Mouse (Mus musculus): ENCODE measurements at regions not wholly inside any gene's neighbourhood (a gene's known extent, or its start where the extent isn't known, plus 50 kb on each side); places are given as distances from the start of the nearest gene placed in this dataset.

- ATAC-seq (ENCODE audit: low FRiP score, low read depth), result no peak
- no peak overlapping the region for H3K4me3 ChIP-seq
- H3K27ac ChIP-seq (replicated peaks), result no peak overlapping the region
- 53% methylated on average over 3 of the region's 3 CpGs for WGBS
- no peaks in the 10 kb centered on the region for H3K9me3 ChIP-seq
- no peaks in the 10 kb centered on the region for H3K36me3 ChIP-seq
- no peak overlapping the region for H3K4me2 ChIP-seq (replicated peaks)
- no peak overlapping the region for H3K9ac ChIP-seq (replicated peaks)
- no peaks in the 10 kb centered on the region for H3K27me3 ChIP-seq
- no peaks in the 10 kb centered on the region for H3K4me1 ChIP-seq
Measured at GRCm38 (mm10) chr2:50667180-50667579, 370.6 kb upstream of the Mmadhc start.

GRCm38 (mm10) chr2:50662504-50662903 lies 365.9 kb upstream of the Mmadhc start:
- Histone ChIP-seq H3K9ac (replicated peaks) (no peak overlapping the region), H3K36me3 (no peaks in the 10 kb centered on the region), H3K27me3 (no peaks in the 10 kb centered on the region), H3K4me1 (no peaks in the 10 kb centered on the region), H3K27ac (replicated peaks) (no peak overlapping the region), H3K4me2 (replicated peaks) (no peak overlapping the region), H3K9me3 (no peaks in the 10 kb centered on the region), H3K4me3 (no peak overlapping the region)
- 92% methylated on average over 1 of the region's 1 CpGs for WGBS
- no peak for ATAC-seq (ENCODE audit: low FRiP score, low read depth)

GRCm38 (mm10) chr2:50660000-50660399 lies 363.4 kb upstream of the Mmadhc start:
- H3K27ac ChIP-seq (replicated peaks), result no peak overlapping the region
- H3K9me3 ChIP-seq, result no peaks in the 10 kb centered on the region
- 66% methylated on average over 2 of the region's 2 CpGs for WGBS
- no peaks in the 10 kb centered on the region for H3K4me1 ChIP-seq
- no peak overlapping the region for H3K9ac ChIP-seq (replicated peaks)
- no peak for ATAC-seq (ENCODE audit: low FRiP score, low read depth)
- H3K36me3 ChIP-seq, result no peaks in the 10 kb centered on the region
- no peak overlapping the region for H3K4me3 ChIP-seq
- no peaks in the 10 kb centered on the region for H3K27me3 ChIP-seq
- H3K4me2 ChIP-seq (replicated peaks), result no peak overlapping the region

- Histone ChIP-seq H3K4me2 (replicated peaks) (no peak overlapping the region), H3K36me3 (no peaks in the 10 kb centered on the region), H3K27ac (replicated peaks) (no peak overlapping the region), H3K9ac (replicated peaks) (no peak overlapping the region), H3K9me3 (no peaks in the 10 kb centered on the region), H3K4me1 (no peaks in the 10 kb centered on the region), H3K4me3 (no peak overlapping the region), H3K27me3 (no peaks in the 10 kb centered on the region)
- no peak for ATAC-seq (ENCODE audit: low FRiP score, low read depth)
- WGBS, result 91% methylated on average over 7 of the region's 7 CpGs
Measured at GRCm38 (mm10) chr2:50657826-50658225, 361.2 kb upstream of the Mmadhc start.

- Histone ChIP-seq H3K36me3 (no peaks in the 10 kb centered on the region), H3K9ac (replicated peaks) (no peak overlapping the region), H3K4me2 (replicated peaks) (no peak overlapping the region), H3K27me3 (no peaks in the 10 kb centered on the region), H3K9me3 (no peaks in the 10 kb centered on the region), H3K4me1 (no peaks in the 10 kb centered on the region), H3K4me3 (no peak overlapping the region), H3K27ac (replicated peaks) (no peak overlapping the region)
- no peak for ATAC-seq (ENCODE audit: low FRiP score, low read depth)
- WGBS, result 87% methylated on average over 6 of the region's 6 CpGs
Measured at GRCm38 (mm10) chr2:50656351-50656750, 359.8 kb upstream of the Mmadhc start.

- Histone ChIP-seq H3K4me1 (peaks cover 2% of the 10 kb centered on the region), H3K27ac (replicated peaks) (no peak overlapping the region), H3K9me3 (no peaks in the 10 kb centered on the region), H3K4me2 (replicated peaks) (no peak overlapping the region), H3K36me3 (no peaks in the 10 kb centered on the region), H3K27me3 (no peaks in the 10 kb centered on the region), H3K9ac (replicated peaks) (no peak overlapping the region), H3K4me3 (no peak overlapping the region)
- 83% methylated on average over 7 of the region's 7 CpGs for WGBS
- ATAC-seq (ENCODE audit: low FRiP score, low read depth), result no peak
Measured at GRCm38 (mm10) chr2:50654953-50655324, 358.3 kb upstream of the Mmadhc start.

GRCm38 (mm10) chr2:50654221-50654952 lies 357.8 kb upstream of the Mmadhc start:
- H3K9me3 ChIP-seq, result no peaks in the 10 kb centered on the region

GRCm38 (mm10) chr2:50653121-50653615 lies 356.6 kb upstream of the Mmadhc start:
- H3K4me3 ChIP-seq, result no peak overlapping the region
- H3K27me3 ChIP-seq, result no peaks in the 10 kb centered on the region
- H3K4me2 ChIP-seq (replicated peaks), result no peak overlapping the region
- H3K9ac ChIP-seq (replicated peaks), result no peak overlapping the region
- no peak for ATAC-seq (ENCODE audit: low FRiP score, low read depth)
- WGBS, result 88% methylated on average over 3 of the region's 3 CpGs
- no peaks in the 10 kb centered on the region for H3K9me3 ChIP-seq
- no peak overlapping the region for H3K27ac ChIP-seq (replicated peaks)
- H3K36me3 ChIP-seq, result no peaks in the 10 kb centered on the region
- H3K4me1 ChIP-seq, result peaks cover 12% of the 10 kb centered on the region

More at GRCm38 (mm10) chr2:50654221-50654952, 357.8 kb upstream of the Mmadhc start:
- no peak overlapping the region for H3K27ac ChIP-seq (replicated peaks)
- H3K36me3 ChIP-seq, result no peaks in the 10 kb centered on the region
- H3K4me3 ChIP-seq, result no peak overlapping the region
- H3K4me2 ChIP-seq (replicated peaks), result no peak overlapping the region
- ATAC-seq (ENCODE audit: low FRiP score, low read depth), result no peak
- 79% methylated on average over 8 of the region's 8 CpGs for WGBS
- H3K9ac ChIP-seq (replicated peaks), result no peak overlapping the region
- H3K27me3 ChIP-seq, result no peaks in the 10 kb centered on the region
- H3K4me1 ChIP-seq, result peaks cover 7% of the 10 kb centered on the region

GRCm38 (mm10) chr2:50649656-50650055 lies 353.1 kb upstream of the Mmadhc start:
- ATAC-seq (ENCODE audit: low FRiP score, low read depth), result no peak
- H3K27me3 ChIP-seq, result no peaks in the 10 kb centered on the region
- peaks cover 12% of the 10 kb centered on the region for H3K4me1 ChIP-seq
- H3K9me3 ChIP-seq, result no peaks in the 10 kb centered on the region
- H3K27ac ChIP-seq (replicated peaks), result 0 out of 2 replicates have a peak overlapping the region, but pooled peaks have one; percentile 2
- H3K36me3 ChIP-seq, result no peaks in the 10 kb centered on the region
- WGBS, result 73% methylated on average over 3 of the region's 3 CpGs
- H3K4me2 ChIP-seq (replicated peaks), result no peak overlapping the region
- no peak overlapping the region for H3K4me3 ChIP-seq
- no peak overlapping the region for H3K9ac ChIP-seq (replicated peaks)

- Histone ChIP-seq H3K4me1 (no peaks in the 10 kb centered on the region), H3K36me3 (no peaks in the 10 kb centered on the region), H3K9me3 (no peaks in the 10 kb centered on the region), H3K4me2 (replicated peaks) (no peak overlapping the region), H3K9ac (replicated peaks) (no peak overlapping the region), H3K27ac (replicated peaks) (no peak overlapping the region), H3K27me3 (no peaks in the 10 kb centered on the region), H3K4me3 (no peak overlapping the region)
- ATAC-seq (ENCODE audit: low FRiP score, low read depth), result no peak
- 77% methylated on average over 5 of the region's 5 CpGs for WGBS
Measured at GRCm38 (mm10) chr2:50643219-50643618, 346.6 kb upstream of the Mmadhc start.

- Histone ChIP-seq H3K4me3 (no peak overlapping the region), H3K9me3 (no peaks in the 10 kb centered on the region), H3K27me3 (no peaks in the 10 kb centered on the region), H3K36me3 (no peaks in the 10 kb centered on the region), H3K4me1 (no peaks in the 10 kb centered on the region), H3K4me2 (replicated peaks) (no peak overlapping the region), H3K9ac (replicated peaks) (no peak overlapping the region), H3K27ac (replicated peaks) (no peak overlapping the region)
- ATAC-seq (ENCODE audit: low FRiP score, low read depth), result no peak
- 83% methylated on average over 2 of the region's 2 CpGs for WGBS
Measured at GRCm38 (mm10) chr2:50642198-50642597, 345.6 kb upstream of the Mmadhc start.

- WGBS, result 60% methylated on average over 2 of the region's 2 CpGs
- Histone ChIP-seq H3K4me3 (no peak overlapping the region), H3K4me1 (no peaks in the 10 kb centered on the region), H3K27me3 (no peaks in the 10 kb centered on the region), H3K27ac (replicated peaks) (no peak overlapping the region), H3K9me3 (no peaks in the 10 kb centered on the region), H3K4me2 (replicated peaks) (no peak overlapping the region), H3K36me3 (no peaks in the 10 kb centered on the region), H3K9ac (replicated peaks) (no peak overlapping the region)
- no peak for ATAC-seq (ENCODE audit: low FRiP score, low read depth)
Measured at GRCm38 (mm10) chr2:50635896-50636295, 339.3 kb upstream of the Mmadhc start.

GRCm38 (mm10) chr2:50631786-50632185 lies 335.2 kb upstream of the Mmadhc start:
- no peaks in the 10 kb centered on the region for H3K36me3 ChIP-seq
- H3K4me2 ChIP-seq (replicated peaks), result no peak overlapping the region
- H3K4me3 ChIP-seq, result no peak overlapping the region
- no peaks in the 10 kb centered on the region for H3K4me1 ChIP-seq
- H3K9ac ChIP-seq (replicated peaks), result no peak overlapping the region
- H3K9me3 ChIP-seq, result no peaks in the 10 kb centered on the region
- no peak overlapping the region for H3K27ac ChIP-seq (replicated peaks)
- ATAC-seq (ENCODE audit: low FRiP score, low read depth), result no peak
- no peaks in the 10 kb centered on the region for H3K27me3 ChIP-seq
